Mouse (Mus musculus) cerebellum, adult 9-10 months (tissue): ENCODE measurements around the gene Sf3b4.
A peak's percentile ranks its signal among the peaks of the same experiment; 100 is the strongest.

Experiments used
- DNase-seq: peaks from one replicate; pipeline ENCODE4 v3.0.0; 2022

Gene Sf3b4

GRCm38 (mm10) chr3:96220765-96221639 is 48.9 kb downstream of the Sf3b4 start, which contains the start of the genes Hist2h2ac and Hist2h2be:
Gene Hist2h2ac (minus strand): TSS chr3:96220880.
Gene Hist2h2be (plus strand): TSS chr3:96221119.
- peak; percentile 95 for DNase-seq

DNA sequence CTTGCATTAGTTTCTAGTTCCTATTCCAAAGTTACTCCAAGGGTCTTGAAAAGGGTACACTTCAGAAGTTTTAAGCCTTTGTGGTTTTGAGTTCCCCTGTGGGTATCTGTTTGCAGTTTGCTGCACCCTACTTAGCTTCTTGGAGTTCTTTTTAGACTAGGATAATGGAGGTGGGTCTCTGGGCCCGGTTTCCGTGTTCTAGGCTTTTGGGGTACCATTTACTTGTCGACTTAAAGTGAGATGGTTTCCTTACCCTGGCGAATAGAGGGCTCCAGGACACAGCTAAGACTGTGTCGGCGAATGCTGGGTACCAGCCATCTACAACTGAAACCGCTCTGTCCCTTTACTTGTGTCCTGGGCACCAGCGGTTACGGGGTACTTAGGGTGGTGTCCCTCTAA is 49.5 kb downstream of the Sf3b4 start:
- DNase-seq: no peak

DNA sequence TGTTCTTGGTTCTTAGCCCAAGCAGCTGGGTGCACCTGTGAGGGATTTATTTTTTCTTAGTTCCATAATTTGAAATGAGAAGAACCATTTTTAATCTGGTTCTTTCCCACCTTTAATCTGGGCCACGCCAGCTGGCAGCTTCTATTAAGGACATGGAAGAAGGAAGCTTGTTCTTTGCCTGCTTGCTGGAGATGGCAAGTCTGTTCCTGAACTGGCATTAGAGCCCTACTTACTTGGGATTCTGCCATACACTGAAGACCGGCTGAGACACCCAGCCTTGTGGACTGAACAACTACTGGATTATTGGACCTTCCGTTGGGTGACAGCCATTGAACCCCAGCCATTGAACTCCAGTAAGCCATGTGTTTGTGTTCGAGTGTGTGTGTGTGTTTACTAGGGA is 50.6 kb downstream of the Sf3b4 start:
- DNase-seq: peak; percentile 59

DNA sequence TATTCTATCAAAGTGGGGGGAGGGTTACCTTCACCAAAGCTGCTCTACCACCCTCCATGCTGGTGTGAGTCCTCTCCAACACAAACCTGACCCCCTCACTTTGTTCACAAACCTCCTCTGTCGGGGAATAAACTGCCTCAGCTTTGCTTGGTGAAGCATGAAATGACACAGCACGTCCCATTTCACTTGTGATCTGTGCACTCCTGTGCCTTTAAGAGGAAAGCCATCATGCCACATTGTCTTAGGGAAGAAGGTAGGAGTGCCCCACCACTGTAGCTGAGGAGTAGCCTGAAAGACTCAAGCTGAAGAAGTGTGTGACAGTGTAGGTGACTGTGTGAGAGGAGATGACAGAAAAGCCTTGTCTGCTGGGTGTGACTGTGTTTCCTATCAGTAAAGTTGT is 53.3 kb downstream of the Sf3b4 start:
- peak; percentile 18 for DNase-seq
